Mouse (Mus musculus) forebrain, embryonic 16.5 days (tissue): Measurements from ENCODE around the gene Rfx1. TPM values are rescaled to one million over a fixed set of nuclear protein-coding genes. Genes with fewer than 3 reads are reported as not detected.
A peak's percentile ranks its signal among the peaks of the same experiment; 100 is the strongest.

ENCODE experiments used
- ATAC-seq: fragments of 200-750 bp; cut with Nextera tagmentation; 2 replicates; pipeline ENCODE4 v1.8.0; 2017; ENCODE audit warnings: mild to moderate bottlenecking, moderate library complexity
- H3K27ac ChIP-seq: fragments of 300-500 bp; sonication (generic); 2 replicates; pipeline ENCODE4 v1.5.1; 2014; ENCODE audit warnings: low read length, control low read depth
- H3K27me3 ChIP-seq: fragments of 300-500 bp; sonication (generic); replicated peaks from 2 replicates; pipeline ENCODE4 v1.6.1; 2014; ENCODE audit warnings: low read length; ENCODE audit not compliant: control insufficient read depth, insufficient read depth
- H3K36me3 ChIP-seq: fragments of 300-500 bp; sonication (generic); 2 replicates; pipeline ENCODE4 v1.6.1; 2014; ENCODE audit not compliant: control insufficient read depth, insufficient read depth
- H3K4me1 ChIP-seq: fragments of 300-500 bp; sonication (generic); replicated peaks from 2 replicates; pipeline ENCODE4 v1.6.1; 2014; ENCODE audit warnings: low read length; ENCODE audit not compliant: control insufficient read depth, insufficient read depth
- H3K4me2 ChIP-seq: fragments of 300-500 bp; sonication (generic); 2 replicates; pipeline ENCODE4 v1.6.1; 2014; ENCODE audit warnings: mild to moderate bottlenecking, low read length, control low read depth
- H3K4me3 ChIP-seq: fragments of 300-500 bp; sonication (generic); replicated peaks from 2 replicates; pipeline ENCODE4 v1.5.1; 2014; ENCODE audit warnings: mild to moderate bottlenecking, low read length, control low read depth
- H3K9ac ChIP-seq: fragments of 300-500 bp; sonication (generic); replicated peaks from 2 replicates; pipeline ENCODE4 v1.6.1; 2014; ENCODE audit warnings: low read depth, low read length, control low read depth
- H3K9me3 ChIP-seq: fragments of 300-500 bp; sonication (generic); 2 replicates; pipeline ENCODE4 v1.6.1; 2016; ENCODE audit warnings: low read length; ENCODE audit not compliant: control insufficient read depth
- WGBS: fragments of 180-500 bp; shearing (Covaris S2); extraction: QIAGEN DNeasy Blood & Tissue Kit; methylation state at CpG from one replicate; pipeline ENCODE4 v1.1.7; 2014; 5-methylcytosine and 5-hydroxymethylcytosine counted together
- polyA plus RNA-seq: library from polyadenylated mRNA; unstranded; fragments of >200 nt; fragmentation: Nextera tagmentation; extraction: Ambion mirVana; gene quantifications from 2 replicates; pipeline ENCODE4 v1.2.1, GENCODE M21; 2015

The Rfx1 gene
- polyA plus RNA-seq, 1 experiment from 2014 or later: 11.3 TPM

GRCm38 (mm10) chr8:84073230-84073976 is 6.8 kb downstream of the Rfx1 start:
- 50% methylated on average over 10 of the region's 10 CpGs for WGBS
- Histone ChIP-seq H3K4me3 (no peak overlapping the region), H3K9me3 (no peaks in the 10 kb centered on the region), H3K27me3 (no peaks in the 10 kb centered on the region), H3K4me2 (peak overlapping the region; percentile 10), H3K27ac (peak overlapping the region; percentile 75), H3K4me1 (peaks cover 39% of the 10 kb centered on the region), H3K9ac (peak overlapping the region; percentile 42), H3K36me3 (0 out of 2 replicates have a peak, but pooled peaks cover 2% of the 10 kb centered on the region)
- peak; percentile 66 for ATAC-seq

DNA sequence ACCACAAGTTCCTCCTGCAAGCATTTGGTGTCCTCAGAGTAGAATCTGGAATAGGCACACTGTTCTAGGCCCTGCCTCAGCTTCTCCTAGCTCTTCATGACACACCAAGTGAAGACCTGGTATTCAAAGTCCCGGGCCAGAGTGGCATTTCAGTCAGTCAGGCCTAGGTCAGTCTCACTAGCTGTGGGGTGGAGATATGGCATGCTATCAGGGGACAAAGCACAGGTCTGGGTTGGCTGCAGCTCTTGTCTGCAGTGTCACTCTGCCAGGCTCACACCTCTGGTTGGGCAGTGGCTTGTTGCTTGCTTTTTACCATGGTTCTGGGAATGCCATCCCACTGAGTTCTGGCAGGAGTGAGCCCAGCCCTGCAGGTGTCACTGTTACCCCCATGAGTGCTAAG is 9.8 kb downstream of the Rfx1 start:
- WGBS: 89% methylated on average over 1 of the region's 1 CpGs
- peaks cover 21% of the 10 kb centered on the region for H3K4me1 ChIP-seq
- no peak overlapping the region for H3K4me2 ChIP-seq
- H3K36me3 ChIP-seq: peaks cover 6% of the 10 kb centered on the region; the same call in 1 of the 2 replicates
- H3K27ac ChIP-seq: no peak overlapping the region
- no peak overlapping the region for H3K4me3 ChIP-seq
- no peak for ATAC-seq
- no peak overlapping the region for H3K9ac ChIP-seq
- no peaks in the 10 kb centered on the region for H3K9me3 ChIP-seq
- H3K27me3 ChIP-seq: no peaks in the 10 kb centered on the region

DNA sequence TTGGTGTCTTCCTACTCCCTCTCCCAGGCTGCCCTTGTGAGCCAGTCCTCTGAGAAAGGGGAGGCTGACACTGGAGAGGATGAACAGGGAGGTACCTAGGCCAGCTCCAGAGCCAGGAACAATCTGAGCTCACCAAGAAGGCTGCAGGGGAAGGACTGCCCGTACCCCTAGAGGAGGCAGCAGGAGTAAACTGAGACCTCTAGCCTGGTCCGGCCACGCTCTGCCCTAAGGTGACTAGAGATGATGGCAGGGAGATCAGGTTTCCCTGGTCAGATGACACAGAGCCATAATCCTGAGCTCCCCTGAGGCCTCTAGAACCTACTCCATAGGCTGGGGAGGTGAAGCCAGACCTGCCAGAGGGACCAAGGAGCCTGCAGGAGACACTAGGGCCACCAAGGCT is 10.2 kb downstream of the Rfx1 start:
- H3K9me3 ChIP-seq: no peaks in the 10 kb centered on the region
- no peak for ATAC-seq
- peaks cover 6% of the 10 kb centered on the region; the same call in 1 of the 2 replicates for H3K36me3 ChIP-seq
- no peak overlapping the region for H3K4me2 ChIP-seq
- peaks cover 18% of the 10 kb centered on the region for H3K4me1 ChIP-seq
- no peak overlapping the region for H3K9ac ChIP-seq
- H3K4me3 ChIP-seq: no peak overlapping the region
- no peak overlapping the region for H3K27ac ChIP-seq
- 90% methylated on average over 3 of the region's 3 CpGs for WGBS
- no peaks in the 10 kb centered on the region for H3K27me3 ChIP-seq

- Histone ChIP-seq H3K9ac (no peak overlapping the region), H3K4me2 (no peak overlapping the region), H3K4me1 (no peaks in the 10 kb centered on the region; the same call in 1 of the 2 replicates), H3K9me3 (no peaks in the 10 kb centered on the region), H3K27ac (no peak overlapping the region), H3K36me3 (peaks cover 14% of the 10 kb centered on the region), H3K27me3 (no peaks in the 10 kb centered on the region), H3K4me3 (no peak overlapping the region)
- ATAC-seq: no peak
- WGBS: 86% methylated on average over 5 of the region's 5 CpGs
These were observed 12.6 kb downstream of the Rfx1 start for GRCm38 (mm10) chr8:84079206-84079605.

- Histone ChIP-seq H3K4me1 (no peaks in the 10 kb centered on the region), H3K9me3 (no peaks in the 10 kb centered on the region), H3K36me3 (peaks cover 14% of the 10 kb centered on the region), H3K4me3 (no peak overlapping the region), H3K4me2 (no peak overlapping the region), H3K27me3 (no peaks in the 10 kb centered on the region), H3K9ac (no peak overlapping the region), H3K27ac (no peak overlapping the region)
- WGBS: 33% methylated on average over 8 of the region's 8 CpGs
- no peak for ATAC-seq
These were observed 17.2 kb downstream of the Rfx1 start for GRCm38 (mm10) chr8:84083829-84084241.

- no peaks in the 10 kb centered on the region for H3K27me3 ChIP-seq
- H3K9ac ChIP-seq: 0 out of 2 replicates have a peak overlapping the region, but pooled peaks have one; percentile 7
- no peak overlapping the region for H3K4me2 ChIP-seq
- no peak overlapping the region for H3K4me3 ChIP-seq
- H3K27ac ChIP-seq: no peak overlapping the region
- no peak for ATAC-seq
- H3K9me3 ChIP-seq: no peaks in the 10 kb centered on the region
- WGBS: 33% methylated on average over 42 of the region's 42 CpGs
- H3K4me1 ChIP-seq: no peaks in the 10 kb centered on the region
- peaks cover 15% of the 10 kb centered on the region for H3K36me3 ChIP-seq
These were observed 17.9 kb downstream of the Rfx1 start for GRCm38 (mm10) chr8:84084341-84085115.

GRCm38 (mm10) chr8:84087156-84087555 is 20.5 kb downstream of the Rfx1 start:
- Histone ChIP-seq H3K4me1 (no peaks in the 10 kb centered on the region), H3K27ac (no peak overlapping the region), H3K4me2 (no peak overlapping the region), H3K36me3 (peaks cover 17% of the 10 kb centered on the region), H3K9ac (no peak overlapping the region), H3K4me3 (no peak overlapping the region), H3K9me3 (no peaks in the 10 kb centered on the region), H3K27me3 (no peaks in the 10 kb centered on the region)
- ATAC-seq: no peak
- 89% methylated on average over 7 of the region's 7 CpGs for WGBS

- no peak overlapping the region for H3K4me2 ChIP-seq
- H3K36me3 ChIP-seq: peaks cover 20% of the 10 kb centered on the region; the same call in 1 of the 2 replicates
- H3K9ac ChIP-seq: no peak overlapping the region
- ATAC-seq: no peak
- no peaks in the 10 kb centered on the region for H3K4me1 ChIP-seq
- 95% methylated on average over 14 of the region's 14 CpGs for WGBS
- H3K9me3 ChIP-seq: no peaks in the 10 kb centered on the region
- H3K4me3 ChIP-seq: no peak overlapping the region
- no peaks in the 10 kb centered on the region for H3K27me3 ChIP-seq
- no peak overlapping the region for H3K27ac ChIP-seq
These were observed 21.2 kb downstream of the Rfx1 start for GRCm38 (mm10) chr8:84087821-84088220.

GRCm38 (mm10) chr8:84089277-84089676 is 22.6 kb downstream of the Rfx1 start:
- Histone ChIP-seq H3K9me3 (no peaks in the 10 kb centered on the region), H3K36me3 (peaks cover 19% of the 10 kb centered on the region; the same call in 1 of the 2 replicates), H3K27ac (no peak overlapping the region), H3K9ac (no peak overlapping the region), H3K4me3 (no peak overlapping the region), H3K27me3 (no peaks in the 10 kb centered on the region), H3K4me1 (no peaks in the 10 kb centered on the region), H3K4me2 (no peak overlapping the region)
- ATAC-seq: no peak
- 56% methylated on average over 9 of the region's 9 CpGs for WGBS
